Mouse (Mus musculus) spleen, embryonic (tissue): Measurements from ENCODE around the gene Esrra.

Experiments used
- CTCF ChIA-PET: fragments of 350-600 bp; sonication (Branson Sonifier 250); formaldehyde crosslinking; loops from one replicate; lab custom pipeline; 2022; lab: Charles Lee

Esrra gene

GRCm38 (mm10) chr19:6906199-6906598 lies 15.4 kb downstream of the Esrra start:
- CTCF ChIA-PET, result no interaction called here

GRCm38 (mm10) chr19:6905498-6906159 lies 16.0 kb downstream of the Esrra start:
- CTCF ChIA-PET, result no interaction called here

GRCm38 (mm10) chr19:6904846-6905245 lies 16.8 kb downstream of the Esrra start:
- CTCF ChIA-PET, result no interaction called here

GRCm38 (mm10) chr19:6903031-6903430 lies 18.6 kb downstream of the Esrra start:
- CTCF ChIA-PET, result no interaction called here

GRCm38 (mm10) chr19:6899641-6900040 lies 22.0 kb downstream of the Esrra start:
- CTCF ChIA-PET, result no interaction called here

- CTCF ChIA-PET, result interaction anchor here (0.6 kb wide), 1 partner anchor 920 kb away, joined by 8 read pairs; no protein-coding TSS in a partner anchor
Observed at GRCm38 (mm10) chr19:6895608-6896305, 25.9 kb downstream of the Esrra start.

- CTCF ChIA-PET, result no interaction called here
Observed at GRCm38 (mm10) chr19:6893731-6894451, 27.7 kb downstream of the Esrra start.

- CTCF ChIA-PET, result no interaction called here
Observed at GRCm38 (mm10) chr19:6892512-6892911, 29.1 kb downstream of the Esrra start.

GRCm38 (mm10) chr19:6877965-6878364 lies 43.6 kb downstream of the Esrra start:
- CTCF ChIA-PET, result no interaction called here

- CTCF ChIA-PET, result no interaction called here
Observed at GRCm38 (mm10) chr19:6876799-6877198, 44.8 kb downstream of the Esrra start.

- CTCF ChIA-PET, result interaction anchor here (0.6 to 1.0 kb wide), 2 partner anchors 18 to 332 kb away, joined by 3 to 11 read pairs; partner anchors contain the start of gene Ccdc88b
Observed at GRCm38 (mm10) chr19:6875834-6876233, 45.8 kb downstream of the Esrra start.

- CTCF ChIA-PET, result interaction anchor here (0.5 to 0.6 kb wide), 2 partner anchors 40 to 206 kb away, joined by 3 to 6 read pairs; no protein-coding TSS in a partner anchor
Observed at GRCm38 (mm10) chr19:6874257-6874656, 47.4 kb downstream of the Esrra start.

- CTCF ChIA-PET, result no interaction called here
Observed at GRCm38 (mm10) chr19:6872701-6873100, 48.9 kb downstream of the Esrra start.

GRCm38 (mm10) chr19:6871574-6872271 lies 49.9 kb downstream of the Esrra start:
- CTCF ChIA-PET, result no interaction called here

GRCm38 (mm10) chr19:6869355-6869754 lies 52.3 kb downstream of the Esrra start:
- CTCF ChIA-PET, result interaction anchor here (0.7 kb wide), 2 partner anchors 109 to 126 kb away, joined by 11 to 12 read pairs; partner anchors contain the start of genes Nudt22 and Trpt1

- CTCF ChIA-PET, result no interaction called here
Observed at GRCm38 (mm10) chr19:6861451-6861850, 60.2 kb downstream of the Esrra start.
